Mouse (Mus musculus): ENCODE results near the gene Tex13a. TPM values are rescaled to one million over a fixed set of nuclear protein-coding genes. Genes with fewer than 3 reads are reported as not detected.

Tex13a gene
- not detected for total RNA-seq (2021)
- long read RNA-seq, experiment 1 = 0 reads
- long read RNA-seq, experiment 2 = 0 reads

DNA sequence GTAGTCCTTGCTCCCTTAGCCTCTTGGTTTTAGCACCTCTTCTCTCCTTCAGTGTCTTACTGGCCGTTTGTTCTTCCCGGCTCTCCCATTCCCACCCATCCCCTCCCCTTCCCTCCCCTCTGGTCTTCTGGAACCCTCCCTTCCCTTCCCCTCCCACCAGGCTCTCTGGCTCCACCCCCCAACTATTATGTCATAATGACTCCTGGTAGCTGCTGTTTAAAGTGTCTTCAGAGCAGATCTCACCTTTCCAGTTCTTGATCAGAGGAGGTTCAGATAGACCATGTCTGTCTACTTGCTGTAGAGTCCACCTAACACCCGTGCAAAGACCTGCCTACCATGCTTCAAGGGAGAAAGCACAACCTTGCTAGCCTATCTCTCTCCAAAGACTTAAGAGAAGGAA, at the start of gene Tex13a:
Tex13a (minus strand) TSS at position 101 of the 400 bp plus-strand sequence.
- no peak for DNase-seq

GRCm38 (mm10) chrX:138234626-138235025, 25.2 kb upstream of the Tex13a start:
- no peak for DNase-seq

GRCm38 (mm10) chrX:138170146-138170545, 39.2 kb downstream of the Tex13a start:
- DNase-seq = no peak

Data from gastrocnemius, postnatal 25 days (tissue).